Comparison of ENCODE assay signal across 20 mouse cellular contexts in genomic region chr7:34704401-34704800, GRCm38 (mm10). TPM values are rescaled to one million over a fixed set of nuclear protein-coding genes. Genes with fewer than 3 reads are reported as not detected.
DNase-seq lines count a peak whose midpoint lies in the region; ATAC-seq and TF ChIP-seq lines count a peak whose summit lies in the region.
"Had no signal": no experiment of that assay in that cellular context is flagged by ENCODE, and none has a peak within 500 bp of the region (broad histone marks: within the 10 kb centered on the region; RNA-seq: fewer than 3 reads in every experiment).

No protein-coding gene starts in this region.

- no peak overlapping the region for H3K4me2 ChIP-seq in kidney, embryonic 16.5 days (replicated peaks; ENCODE audit: low read depth, low read length)
- H3K4me2 ChIP-seq in intestine, embryonic 14.5 days (ENCODE audit: low read length): no peak overlapping the region
- H3K4me2 ChIP-seq in midbrain, postnatal 0 days (ENCODE audit: low read depth, low read length, poor library complexity, severe bottlenecking): no peak overlapping the region
- H3K4me2 ChIP-seq: heart, embryonic 13.5 days had no signal

- 36% methylated on average over 4 of the region's 4 CpGs for WGBS in kidney, embryonic 16.5 days
- WGBS in intestine, embryonic 14.5 days: 36% methylated on average over 4 of the region's 4 CpGs
- WGBS in midbrain, postnatal 0 days: 46% methylated on average over 4 of the region's 4 CpGs

- H3K27ac ChIP-seq in kidney, embryonic 16.5 days (ENCODE audit: low read length): no peak overlapping the region
- no peak overlapping the region for H3K27ac ChIP-seq in intestine, embryonic 14.5 days (ENCODE audit: low read depth)
- H3K27ac ChIP-seq in midbrain, postnatal 0 days (ENCODE audit: low read depth, low read length): no peak overlapping the region
- H3K27ac ChIP-seq: heart, embryonic 13.5 days; hindbrain, postnatal 0 days; macrophage; midbrain, embryonic 10.5 days had no signal

- intact Hi-C loops in heart, postnatal 25 days (cut with DNase I): no loop called here

- no peak overlapping the region for H3K9ac ChIP-seq in kidney, embryonic 16.5 days (replicated peaks; ENCODE audit: low read length)
- no peak overlapping the region for H3K9ac ChIP-seq in intestine, embryonic 14.5 days (ENCODE audit: low read length)
- H3K9ac ChIP-seq in midbrain, postnatal 0 days (replicated peaks; ENCODE audit: low read length, poor library complexity, severe bottlenecking): no peak overlapping the region
- H3K9ac ChIP-seq: heart, embryonic 13.5 days had no signal

- H3K4me1 ChIP-seq in kidney, embryonic 16.5 days (ENCODE audit: insufficient read depth, low read length): peaks cover 10% of the 10 kb centered on the region
- H3K4me1 ChIP-seq in intestine, embryonic 14.5 days (replicated peaks; ENCODE audit: control insufficient read depth, insufficient read depth, low read length): 0 out of 2 replicates have a peak, but pooled peaks cover 2% of the 10 kb centered on the region
- no peaks in the 10 kb centered on the region for H3K4me1 ChIP-seq in midbrain, postnatal 0 days (ENCODE audit: insufficient read depth, low read length)
- H3K4me1 ChIP-seq: heart, embryonic 13.5 days had no signal

- DNase-seq in kidney, adult 8-10 months: no peak
- peak; percentile 45 for DNase-seq in R1 (ENCODE audit: low read depth, low spot score)
- no peak for DNase-seq in intestine, embryonic 14.5 days (ENCODE audit: low spot score)
- DNase-seq in retina, postnatal 1 day: peak; percentile 57
- DNase-seq in heart, postnatal 25 days (ENCODE audit: low spot score): no peak
- no peak for DNase-seq in midbrain, postnatal 0 days (ENCODE audit: low spot score)
- DNase-seq in frontal cortex, postnatal 25 days (ENCODE audit: low spot score in 2 of 2): no peak
- DNase-seq: adrenal gland, adult 8-10 months; cerebellum, postnatal 10 days; gastrocnemius, postnatal 10 days; heart, adult 18-20 months; heart, postnatal 36 days; lung, adult 2 months; thymus, adult 18-20 months; thymus, postnatal 4 days had no signal

- H3K36me3 ChIP-seq in kidney, embryonic 16.5 days (ENCODE audit: insufficient read depth, low read length): no peaks in the 10 kb centered on the region
- no peaks in the 10 kb centered on the region for H3K36me3 ChIP-seq in intestine, embryonic 14.5 days (ENCODE audit: control insufficient read depth, insufficient read depth, low read length)
- no peaks in the 10 kb centered on the region for H3K36me3 ChIP-seq in midbrain, postnatal 0 days (ENCODE audit: insufficient read depth, low read length)
- H3K36me3 ChIP-seq: heart, embryonic 13.5 days; midbrain, embryonic 10.5 days had no signal

- peak; percentile 59; the same call in 1 of the 2 replicates for ATAC-seq in kidney, embryonic 16.5 days (ENCODE audit: low FRiP score, low TSS enrichment)
- ATAC-seq in intestine, embryonic 14.5 days (replicated peaks; ENCODE audit: low FRiP score, low TSS enrichment, low read depth): peak; percentile 84
- no peak for ATAC-seq in midbrain, postnatal 0 days (ENCODE audit: low FRiP score)
- ATAC-seq: hindbrain, postnatal 0 days had no signal

- H3K27me3 ChIP-seq in kidney, embryonic 16.5 days (ENCODE audit: insufficient read depth, low read length): no peaks in the 10 kb centered on the region
- no peaks in the 10 kb centered on the region for H3K27me3 ChIP-seq in intestine, embryonic 14.5 days (replicated peaks; ENCODE audit: control insufficient read depth, insufficient read depth, low read length)
- no peaks in the 10 kb centered on the region for H3K27me3 ChIP-seq in midbrain, postnatal 0 days (ENCODE audit: insufficient read depth, low read length)

- TF ChIP-seq CTCF in midbrain, postnatal 0 days (IDR thresholded peaks at IDR 0.05): no peak

- no peak overlapping the region for H3K4me3 ChIP-seq in kidney, embryonic 16.5 days (ENCODE audit: low read length)
- H3K4me3 ChIP-seq in intestine, embryonic 14.5 days (ENCODE audit: low read depth, low read length): no peak overlapping the region
- no peak overlapping the region for H3K4me3 ChIP-seq in midbrain, postnatal 0 days (ENCODE audit: low read depth, low read length)
- H3K4me3 ChIP-seq: heart, embryonic 13.5 days; midbrain, embryonic 10.5 days had no signal

- no peaks in the 10 kb centered on the region; the same call in 1 of the 2 replicates for H3K9me3 ChIP-seq in kidney, embryonic 16.5 days (ENCODE audit: low read length)
- H3K9me3 ChIP-seq in intestine, embryonic 14.5 days (ENCODE audit: control insufficient read depth, low read length): no peaks in the 10 kb centered on the region
- no peaks in the 10 kb centered on the region for H3K9me3 ChIP-seq in midbrain, postnatal 0 days (ENCODE audit: low read length)
- H3K9me3 ChIP-seq: heart, embryonic 13.5 days; midbrain, embryonic 10.5 days had no signal

RNA-seq across cellular contexts. Expression of gene Kctd15, which starts 47.9 kb away (rescaled TPM):
- 41.6 and 41.9 TPM in 2 replicates for polyA plus RNA-seq in kidney, embryonic 16.5 days (2015; fragmentation: Nextera tagmentation; extraction: Ambion mirVana)
- polyA plus RNA-seq in intestine, embryonic 14.5 days (2014; fragmentation: Nextera tagmentation; extraction: Ambion mirVana): 10.0 and 14.7 TPM in 2 replicates
- total RNA-seq in heart, postnatal 25 days (2021): 1 to 10 TPM; 2.8 to 3.8 TPM
- 61.3 and 69.1 TPM in 2 replicates for total RNA-seq in midbrain, postnatal 0 days (2014; rRNA removed)
- 15.0 and 15.7 TPM in 2 replicates for polyA plus RNA-seq in midbrain, postnatal 0 days (2015; fragmentation: Nextera tagmentation; extraction: Ambion mirVana)
- polyA plus RNA-seq: macrophage had no signal

Comparison
In these comparisons a context has a peak if more than half of its experiments do, and no peak if none do; other contexts are left out.
1. DNase-seq: peak in R1 (single experiment) and retina, postnatal 1 day (single experiment); none in kidney, adult 8-10 months (0 of 2), intestine, embryonic 14.5 days (single experiment), heart, postnatal 25 days (single experiment), midbrain, postnatal 0 days (single experiment) and frontal cortex, postnatal 25 days (0 of 2).